Mouse (Mus musculus): Measurements from ENCODE around the gene Slc35f1. TPM values are rescaled to one million over a fixed set of nuclear protein-coding genes. Genes with fewer than 3 reads are reported as not detected.

The Slc35f1 gene
- total and polyA plus RNA-seq, 2 experiments from 2014 or later, result 35.2 to 111 TPM

DNA sequence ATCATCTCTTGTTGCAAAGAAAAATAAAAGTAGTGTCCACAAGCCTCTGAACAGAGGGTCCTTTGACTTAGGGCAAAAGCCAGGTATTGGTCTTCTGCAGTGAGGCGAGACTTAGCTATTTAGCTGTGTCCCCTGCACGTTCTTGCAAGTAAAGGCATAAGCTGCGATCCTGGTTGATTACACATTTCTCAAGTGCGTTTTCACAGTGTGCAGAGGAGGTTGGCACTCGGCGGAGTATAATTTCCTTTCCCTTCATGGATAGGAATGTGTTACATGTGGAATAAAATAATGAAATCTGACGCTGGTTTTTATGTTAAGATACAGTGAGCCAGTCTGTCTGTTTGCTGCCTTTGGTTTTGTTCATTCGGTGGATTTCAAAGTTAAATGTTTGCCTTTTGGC, 232.8 kb downstream of the Slc35f1 start:
- DNase-seq (ENCODE audit: low spot score), result no peak
- Histone ChIP-seq H3K4me3 (ENCODE audit: low read depth, low read length) (no peak overlapping the region), H3K36me3 (ENCODE audit: insufficient read depth, low read length) (no peaks in the 10 kb centered on the region), H3K4me2 (ENCODE audit: low read depth, low read length, poor library complexity, severe bottlenecking) (no peak overlapping the region), H3K4me1 (ENCODE audit: insufficient read depth, low read length) (no peaks in the 10 kb centered on the region), H3K9me3 (ENCODE audit: low read length) (no peaks in the 10 kb centered on the region), H3K9ac (replicated peaks; ENCODE audit: low read length, poor library complexity, severe bottlenecking) (no peak overlapping the region), H3K27me3 (ENCODE audit: insufficient read depth, low read length) (no peaks in the 10 kb centered on the region), H3K27ac (ENCODE audit: low read depth, low read length) (no peak overlapping the region)
- 60% methylated on average over 8 of the region's 8 CpGs for WGBS
- no peak for ATAC-seq (ENCODE audit: low FRiP score)
- no peak for TF ChIP-seq CTCF (IDR thresholded peaks at IDR 0.05)

DNA sequence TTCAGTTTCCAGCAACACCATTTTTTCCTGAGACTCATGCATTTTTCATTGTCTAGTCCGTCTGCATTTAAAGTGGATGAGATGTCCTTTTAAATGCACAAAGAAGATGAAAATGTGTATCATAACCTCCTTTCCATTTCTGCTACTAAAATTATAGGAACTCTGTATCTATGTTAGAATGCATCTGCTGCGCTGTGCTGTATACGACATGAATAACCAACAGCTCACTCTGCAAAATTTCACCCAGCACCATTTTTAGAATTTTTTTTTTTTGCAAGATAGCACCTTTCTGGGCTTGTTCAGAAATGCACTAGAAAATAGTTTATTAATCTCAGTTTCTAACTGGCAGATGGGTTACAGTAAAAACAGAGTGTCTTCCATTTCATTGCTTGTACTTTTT, 236.0 kb downstream of the Slc35f1 start:
- Histone ChIP-seq H3K9me3 (ENCODE audit: low read length) (no peaks in the 10 kb centered on the region), H3K9ac (replicated peaks; ENCODE audit: low read length, poor library complexity, severe bottlenecking) (no peak overlapping the region), H3K27ac (ENCODE audit: low read depth, low read length) (no peak overlapping the region), H3K4me2 (ENCODE audit: low read depth, low read length, poor library complexity, severe bottlenecking) (no peak overlapping the region), H3K36me3 (ENCODE audit: insufficient read depth, low read length) (no peaks in the 10 kb centered on the region), H3K27me3 (ENCODE audit: insufficient read depth, low read length) (no peaks in the 10 kb centered on the region), H3K4me1 (ENCODE audit: insufficient read depth, low read length) (no peaks in the 10 kb centered on the region), H3K4me3 (ENCODE audit: low read depth, low read length) (no peak overlapping the region)
- no peak for TF ChIP-seq CTCF (IDR thresholded peaks at IDR 0.05)
- DNase-seq (ENCODE audit: low spot score) (no peak), ATAC-seq (ENCODE audit: low FRiP score) (no peak)
- WGBS, result 57% methylated on average over 3 of the region's 3 CpGs

DNA sequence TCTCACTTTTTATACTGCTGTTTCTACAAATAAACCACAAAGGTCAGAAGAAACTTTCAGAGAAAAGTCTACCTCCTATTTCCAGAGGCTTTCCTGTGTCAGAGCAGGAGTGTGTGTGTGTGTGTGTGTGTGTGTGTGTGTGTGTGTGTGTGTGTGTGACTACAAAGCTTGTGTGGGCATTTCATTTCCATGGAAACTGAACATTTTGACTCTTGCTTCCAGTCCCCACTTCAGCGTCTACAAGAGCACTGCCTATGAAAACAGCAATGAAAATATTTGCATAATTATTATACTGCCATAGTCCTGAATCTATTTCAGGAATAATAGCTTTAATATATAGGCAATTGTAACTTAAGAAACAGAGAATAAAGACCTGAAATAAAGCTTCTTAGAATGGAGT, 241.8 kb downstream of the Slc35f1 start:
- H3K27ac ChIP-seq (ENCODE audit: low read depth, low read length), result no peak overlapping the region

GRCm38 (mm10) chr10:52934615-52935014, 244.3 kb downstream of the Slc35f1 start:
- no peak for DNase-seq (ENCODE audit: low spot score)
- H3K9ac ChIP-seq (replicated peaks; ENCODE audit: low read length, poor library complexity, severe bottlenecking), result no peak overlapping the region

More for the DNA sequence above, 241.8 kb downstream of the Slc35f1 start:
- Histone ChIP-seq H3K9me3 (ENCODE audit: low read length) (no peaks in the 10 kb centered on the region), H3K4me2 (ENCODE audit: low read depth, low read length, poor library complexity, severe bottlenecking) (no peak overlapping the region), H3K4me1 (ENCODE audit: insufficient read depth, low read length) (no peaks in the 10 kb centered on the region), H3K27me3 (ENCODE audit: insufficient read depth, low read length) (no peaks in the 10 kb centered on the region), H3K4me3 (ENCODE audit: low read depth, low read length) (no peak overlapping the region), H3K9ac (replicated peaks; ENCODE audit: low read length, poor library complexity, severe bottlenecking) (no peak overlapping the region), H3K36me3 (ENCODE audit: insufficient read depth, low read length) (no peaks in the 10 kb centered on the region)
- TF ChIP-seq CTCF (IDR thresholded peaks at IDR 0.05), result no peak
- no peak for ATAC-seq (ENCODE audit: low FRiP score)
- no peak for DNase-seq (ENCODE audit: low spot score)
- 24% methylated on average over 1 of the region's 1 CpGs for WGBS

GRCm38 (mm10) chr10:52940111-52940830, 249.9 kb downstream of the Slc35f1 start:
- peak; percentile 50 for DNase-seq (ENCODE audit: low spot score)
- H3K4me1 ChIP-seq (ENCODE audit: insufficient read depth, low read length), result no peaks in the 10 kb centered on the region
- TF ChIP-seq CTCF (IDR thresholded peaks at IDR 0.05), result peak; percentile 5; the same call in 1 of the 2 replicates
- no peak overlapping the region for H3K4me2 ChIP-seq (ENCODE audit: low read depth, low read length, poor library complexity, severe bottlenecking)
- no peak overlapping the region for H3K9ac ChIP-seq (replicated peaks; ENCODE audit: low read length, poor library complexity, severe bottlenecking)
- peak; percentile 84 for ATAC-seq (ENCODE audit: low FRiP score)
- H3K27me3 ChIP-seq (ENCODE audit: insufficient read depth, low read length), result no peaks in the 10 kb centered on the region
- no peaks in the 10 kb centered on the region for H3K9me3 ChIP-seq (ENCODE audit: low read length)
- H3K4me3 ChIP-seq (ENCODE audit: low read depth, low read length), result no peak overlapping the region
- 19% methylated on average over 1 of the region's 1 CpGs for WGBS
- H3K36me3 ChIP-seq (ENCODE audit: insufficient read depth, low read length), result no peaks in the 10 kb centered on the region
- H3K27ac ChIP-seq (ENCODE audit: low read depth, low read length), result peak overlapping the region; percentile 6

More at GRCm38 (mm10) chr10:52934615-52935014, 244.3 kb downstream of the Slc35f1 start:
- TF ChIP-seq CTCF (IDR thresholded peaks at IDR 0.05), result no peak
- Histone ChIP-seq H3K27me3 (ENCODE audit: insufficient read depth, low read length) (no peaks in the 10 kb centered on the region), H3K36me3 (ENCODE audit: insufficient read depth, low read length) (no peaks in the 10 kb centered on the region), H3K27ac (ENCODE audit: low read depth, low read length) (no peak overlapping the region), H3K4me1 (ENCODE audit: insufficient read depth, low read length) (no peaks in the 10 kb centered on the region), H3K9me3 (ENCODE audit: low read length) (no peaks in the 10 kb centered on the region), H3K4me2 (ENCODE audit: low read depth, low read length, poor library complexity, severe bottlenecking) (no peak overlapping the region), H3K4me3 (ENCODE audit: low read depth, low read length) (no peak overlapping the region)
- ATAC-seq (ENCODE audit: low FRiP score), result no peak

- peak; percentile 49 for DNase-seq (ENCODE audit: low spot score)
- 23% methylated on average over 5 of the region's 5 CpGs for WGBS
- Histone ChIP-seq H3K36me3 (ENCODE audit: insufficient read depth, low read length) (no peaks in the 10 kb centered on the region), H3K4me1 (ENCODE audit: insufficient read depth, low read length) (no peaks in the 10 kb centered on the region), H3K4me2 (ENCODE audit: low read depth, low read length, poor library complexity, severe bottlenecking) (no peak overlapping the region), H3K9ac (replicated peaks; ENCODE audit: low read length, poor library complexity, severe bottlenecking) (no peak overlapping the region), H3K4me3 (ENCODE audit: low read depth, low read length) (no peak overlapping the region), H3K27me3 (ENCODE audit: insufficient read depth, low read length) (no peaks in the 10 kb centered on the region), H3K9me3 (ENCODE audit: low read length) (no peaks in the 10 kb centered on the region), H3K27ac (ENCODE audit: low read depth, low read length) (peak overlapping the region; percentile 6)
- peak; percentile 49; the same call in 1 of the 2 replicates for ATAC-seq (ENCODE audit: low FRiP score)
- no peak for TF ChIP-seq CTCF (IDR thresholded peaks at IDR 0.05)
These were observed 250.5 kb downstream of the Slc35f1 start for GRCm38 (mm10) chr10:52940831-52941216.
